ENCODE assay signal across 24 mouse cellular contexts in genomic region chr11:8717774-8718173, GRCm38 (mm10).
"Had no signal": no experiment of that assay in that cellular context is flagged by ENCODE, and none has a peak within 500 bp of the region (broad histone marks: within the 10 kb centered on the region; RNA-seq: fewer than 3 reads in every experiment).

No protein-coding gene starts in this region.

- H3K4me2 ChIP-seq: limb, embryonic 12.5 days; limb, embryonic 15.5 days; liver, embryonic 11.5 days; lung, embryonic 14.5 days; midbrain, embryonic 13.5 days had no signal

- H3K36me3 ChIP-seq: limb, embryonic 12.5 days; limb, embryonic 15.5 days; midbrain, embryonic 10.5 days; midbrain, embryonic 13.5 days had no signal

- H3K9me3 ChIP-seq: limb, embryonic 12.5 days; limb, embryonic 15.5 days; midbrain, embryonic 10.5 days; midbrain, embryonic 13.5 days had no signal

- ATAC-seq: intestine, embryonic 16.5 days; liver, postnatal 0 days; midbrain, embryonic 13.5 days; midbrain, embryonic 16.5 days had no signal

- H3K9ac ChIP-seq: limb, embryonic 12.5 days; limb, embryonic 15.5 days; liver, embryonic 14.5 days; liver, postnatal 0 days; lung, embryonic 14.5 days; midbrain, embryonic 13.5 days had no signal

- H3K27ac ChIP-seq: kidney, postnatal 0 days; left cerebral cortex, adult 2 months; limb, embryonic 12.5 days; limb, embryonic 15.5 days; liver, embryonic 14.5 days; midbrain, embryonic 13.5 days had no signal

- DNase-seq: kidney, adult 18-20 months; kidney, adult 9 months; kidney, postnatal 36 days; layer of hippocampus, postnatal 36 days; lung, embryonic 14.5 days; right cerebral cortex, adult 18-20 months; right cerebral cortex, postnatal 14 days; right cerebral cortex, postnatal 4 days; thymus, adult 2 months; thymus, postnatal 14 days; thymus, postnatal 4 days had no signal

- H3K4me3 ChIP-seq: left cerebral cortex, adult 2 months; limb, embryonic 12.5 days; limb, embryonic 15.5 days; megakaryocyte, embryonic 14.5 days; midbrain, embryonic 10.5 days; midbrain, embryonic 13.5 days; myocyte had no signal

- H3K4me1 ChIP-seq: megakaryocyte, embryonic 14.5 days; midbrain, embryonic 13.5 days had no signal

- H3K27me3 ChIP-seq: limb, embryonic 12.5 days; limb, embryonic 15.5 days; megakaryocyte, embryonic 14.5 days; midbrain, embryonic 13.5 days had no signal
